Mouse (Mus musculus): Measurements from ENCODE around the gene Cops4. TPM values are rescaled to one million over a fixed set of nuclear protein-coding genes. Genes with fewer than 3 reads are reported as not detected.

The Cops4 gene
- polyA plus RNA-seq, 1 experiment from 2014 or later, result 106 TPM

GRCm38 (mm10) chr5:100524921-100525320 lies 6.8 kb downstream of the Cops4 start:
- no peaks in the 10 kb centered on the region for H3K9me3 ChIP-seq (ENCODE audit: control insufficient read depth, low read length)
- H3K27ac ChIP-seq (replicated peaks), result no peak overlapping the region
- TF ChIP-seq EP300 (optimal IDR thresholded peaks at IDR 0.05), result no peak
- TF ChIP-seq CTCF (IDR thresholded peaks at IDR 0.05; ENCODE audit: low read depth), result no peak
- H3K9ac ChIP-seq (ENCODE audit: low read length), result no peak overlapping the region
- WGBS, result 93% methylated on average over 9 of the region's 9 CpGs
- ATAC-seq (ENCODE audit: low FRiP score, low TSS enrichment) (no peak), DNase-seq (ENCODE audit: low spot score) (no peak)
- no peaks in the 10 kb centered on the region for H3K4me1 ChIP-seq (replicated peaks; ENCODE audit: control insufficient read depth, insufficient read depth)
- no peaks in the 10 kb centered on the region for H3K27me3 ChIP-seq (ENCODE audit: control insufficient read depth, insufficient read depth, low read length)
- peaks cover 3% of the 10 kb centered on the region for H3K36me3 ChIP-seq (ENCODE audit: control insufficient read depth, insufficient read depth, low read length)
- H3K4me3 ChIP-seq (ENCODE audit: low read depth, low read length), result no peak overlapping the region
- H3K4me2 ChIP-seq (replicated peaks; ENCODE audit: low read depth), result no peak overlapping the region

- Histone ChIP-seq H3K9ac (ENCODE audit: low read length) (no peak overlapping the region), H3K9me3 (ENCODE audit: control insufficient read depth, low read length) (no peaks in the 10 kb centered on the region), H3K4me2 (replicated peaks; ENCODE audit: low read depth) (no peak overlapping the region), H3K27ac (replicated peaks) (no peak overlapping the region), H3K36me3 (ENCODE audit: control insufficient read depth, insufficient read depth, low read length) (peaks cover 10% of the 10 kb centered on the region), H3K4me1 (replicated peaks; ENCODE audit: control insufficient read depth, insufficient read depth) (no peaks in the 10 kb centered on the region), H3K4me3 (ENCODE audit: low read depth, low read length) (no peak overlapping the region), H3K27me3 (ENCODE audit: control insufficient read depth, insufficient read depth, low read length) (no peaks in the 10 kb centered on the region)
- ATAC-seq (ENCODE audit: low FRiP score, low TSS enrichment) (peak; percentile 91), DNase-seq (ENCODE audit: low spot score) (no peak)
- 45% methylated on average over 3 of the region's 3 CpGs for WGBS
- no peak for TF ChIP-seq EP300 (optimal IDR thresholded peaks at IDR 0.05)
- TF ChIP-seq CTCF (IDR thresholded peaks at IDR 0.05; ENCODE audit: low read depth), result no peak
These were observed 7.5 kb downstream of the Cops4 start for GRCm38 (mm10) chr5:100525620-100526019.

- ATAC-seq (ENCODE audit: low FRiP score, low TSS enrichment), result no peak
- no peaks in the 10 kb centered on the region for H3K4me1 ChIP-seq (replicated peaks; ENCODE audit: control insufficient read depth, insufficient read depth)
- no peak overlapping the region for H3K9ac ChIP-seq (ENCODE audit: low read length)
- H3K27me3 ChIP-seq (ENCODE audit: control insufficient read depth, insufficient read depth, low read length), result no peaks in the 10 kb centered on the region
- no peak overlapping the region for H3K27ac ChIP-seq (replicated peaks)
- peak; percentile 14; the same call in 1 of the 2 replicates for TF ChIP-seq CTCF (IDR thresholded peaks at IDR 0.05; ENCODE audit: low read depth)
- no peak for TF ChIP-seq EP300 (optimal IDR thresholded peaks at IDR 0.05)
- DNase-seq (ENCODE audit: low spot score), result no peak
- peaks cover 15% of the 10 kb centered on the region for H3K36me3 ChIP-seq (ENCODE audit: control insufficient read depth, insufficient read depth, low read length)
- WGBS, result 58% methylated on average over 7 of the region's 7 CpGs
- no peak overlapping the region for H3K4me3 ChIP-seq (ENCODE audit: low read depth, low read length)
- H3K9me3 ChIP-seq (ENCODE audit: control insufficient read depth, low read length), result no peaks in the 10 kb centered on the region
- H3K4me2 ChIP-seq (replicated peaks; ENCODE audit: low read depth), result no peak overlapping the region
These were observed 8.1 kb downstream of the Cops4 start for GRCm38 (mm10) chr5:100526164-100526563.

GRCm38 (mm10) chr5:100535826-100536225 lies 17.7 kb downstream of the Cops4 start:
- no peak overlapping the region for H3K27ac ChIP-seq (replicated peaks)
- WGBS, result 57% methylated on average over 7 of the region's 7 CpGs
- H3K9ac ChIP-seq (ENCODE audit: low read length), result no peak overlapping the region
- H3K36me3 ChIP-seq (ENCODE audit: control insufficient read depth, insufficient read depth, low read length), result peaks cover 10% of the 10 kb centered on the region
- H3K9me3 ChIP-seq (ENCODE audit: control insufficient read depth, low read length), result no peaks in the 10 kb centered on the region
- no peak overlapping the region for H3K4me2 ChIP-seq (replicated peaks; ENCODE audit: low read depth)
- no peaks in the 10 kb centered on the region for H3K4me1 ChIP-seq (replicated peaks; ENCODE audit: control insufficient read depth, insufficient read depth)
- H3K4me3 ChIP-seq (ENCODE audit: low read depth, low read length), result no peak overlapping the region
- TF ChIP-seq EP300 (optimal IDR thresholded peaks at IDR 0.05), result no peak
- no peak for TF ChIP-seq CTCF (IDR thresholded peaks at IDR 0.05; ENCODE audit: low read depth)
- DNase-seq (ENCODE audit: low spot score), result no peak
- H3K27me3 ChIP-seq (ENCODE audit: control insufficient read depth, insufficient read depth, low read length), result no peaks in the 10 kb centered on the region
- ATAC-seq (ENCODE audit: low FRiP score, low TSS enrichment), result no peak

GRCm38 (mm10) chr5:100536638-100537037 lies 18.5 kb downstream of the Cops4 start:
- no peaks in the 10 kb centered on the region for H3K4me1 ChIP-seq (replicated peaks; ENCODE audit: control insufficient read depth, insufficient read depth)
- H3K9me3 ChIP-seq (ENCODE audit: control insufficient read depth, low read length), result no peaks in the 10 kb centered on the region
- no peak overlapping the region for H3K4me3 ChIP-seq (ENCODE audit: low read depth, low read length)
- no peak overlapping the region for H3K9ac ChIP-seq (ENCODE audit: low read length)
- ATAC-seq (ENCODE audit: low FRiP score, low TSS enrichment) (0 out of 2 replicates have a peak, but pooled peaks have one; percentile 53), DNase-seq (ENCODE audit: low spot score) (peak; percentile 35)
- no peaks in the 10 kb centered on the region for H3K27me3 ChIP-seq (ENCODE audit: control insufficient read depth, insufficient read depth, low read length)
- H3K4me2 ChIP-seq (replicated peaks; ENCODE audit: low read depth), result no peak overlapping the region
- peaks cover 6% of the 10 kb centered on the region; the same call in 1 of the 2 replicates for H3K36me3 ChIP-seq (ENCODE audit: control insufficient read depth, insufficient read depth, low read length)
- H3K27ac ChIP-seq (replicated peaks), result no peak overlapping the region
- WGBS, result 80% methylated on average over 3 of the region's 3 CpGs
- TF ChIP-seq CTCF (IDR thresholded peaks at IDR 0.05; ENCODE audit: low read depth) (peak; percentile 88), EP300 (optimal IDR thresholded peaks at IDR 0.05) (no peak)

- H3K27me3 ChIP-seq (ENCODE audit: control insufficient read depth, insufficient read depth, low read length), result no peaks in the 10 kb centered on the region
- H3K27ac ChIP-seq (replicated peaks), result no peak overlapping the region
- WGBS, result 74% methylated on average over 6 of the region's 6 CpGs
- no peak overlapping the region for H3K4me2 ChIP-seq (replicated peaks; ENCODE audit: low read depth)
- ATAC-seq (ENCODE audit: low FRiP score, low TSS enrichment) (no peak), DNase-seq (ENCODE audit: low spot score) (peak; percentile 34)
- no peaks in the 10 kb centered on the region for H3K9me3 ChIP-seq (ENCODE audit: control insufficient read depth, low read length)
- H3K4me1 ChIP-seq (replicated peaks; ENCODE audit: control insufficient read depth, insufficient read depth), result 0 out of 2 replicates have a peak, but pooled peaks cover 2% of the 10 kb centered on the region
- H3K36me3 ChIP-seq (ENCODE audit: control insufficient read depth, insufficient read depth, low read length), result 0 out of 2 replicates have a peak, but pooled peaks cover 4% of the 10 kb centered on the region
- H3K4me3 ChIP-seq (ENCODE audit: low read depth, low read length), result no peak overlapping the region
- TF ChIP-seq CTCF (IDR thresholded peaks at IDR 0.05; ENCODE audit: low read depth), result peak; percentile 75
- no peak for TF ChIP-seq EP300 (optimal IDR thresholded peaks at IDR 0.05)
- no peak overlapping the region for H3K9ac ChIP-seq (ENCODE audit: low read length)
These were observed 28.4 kb downstream of the Cops4 start for GRCm38 (mm10) chr5:100546294-100547080.

Measured in stomach, postnatal 0 days (tissue).